Mouse (Mus musculus) ES-Bruce4 (cell line): ENCODE results near the gene Arpc4. TPM values are rescaled to one million over a fixed set of nuclear protein-coding genes. Genes with fewer than 3 reads are reported as not detected.

Experiments used
- H3K27ac ChIP-seq: 2 replicates; pipeline ENCODE4 v1.5.1; 2012; ENCODE audit warnings: low read length, inconsistent platforms; ENCODE audit not compliant: insufficient read depth
- H3K27me3 ChIP-seq: 2 replicates; pipeline ENCODE4 v1.6.1; 2012; ENCODE audit warnings: mild to moderate bottlenecking, low read length, inconsistent platforms; ENCODE audit not compliant: control insufficient read depth, poor library complexity, insufficient read depth, severe bottlenecking
- H3K36me3 ChIP-seq: 2 replicates; pipeline ENCODE4 v1.6.1; 2012; ENCODE audit warnings: inconsistent platforms, mild to moderate bottlenecking, low read length, moderate library complexity; ENCODE audit not compliant: control insufficient read depth, poor library complexity, insufficient read depth, severe bottlenecking
- H3K4me1 ChIP-seq: one replicate; pipeline ENCODE4 v1.8.1; 2011; ENCODE audit warnings: low read length; ENCODE audit not compliant: control insufficient read depth, insufficient read depth
- H3K4me3 ChIP-seq: 2 replicates; pipeline ENCODE4 v1.5.1; 2011; ENCODE audit warnings: low read depth, mild to moderate bottlenecking, low read length
- H3K9ac ChIP-seq: 2 replicates; pipeline ENCODE4 v1.6.1; 2012; ENCODE audit warnings: low read depth, mild to moderate bottlenecking, inconsistent platforms; ENCODE audit not compliant: poor library complexity, severe bottlenecking
- H3K9me3 ChIP-seq: replicated peaks from 2 replicates; pipeline ENCODE4 v1.6.1; 2012; ENCODE audit warnings: mild to moderate bottlenecking, low read length, inconsistent platforms; ENCODE audit not compliant: control insufficient read depth, poor library complexity, insufficient read depth, severe bottlenecking
- CTCF ChIP-seq: IDR thresholded peaks from one replicate; pipeline ENCODE4 v1.8.1; 2011; ENCODE audit warnings: low read depth, low read length
- EP300 ChIP-seq: IDR thresholded peaks from 2 replicates; pipeline ENCODE4 v1.6.1; 2011; ENCODE audit warnings: low read depth, low read length; ENCODE audit not compliant: insufficient read depth
- POLR2A ChIP-seq: IDR thresholded peaks from one replicate; pipeline ENCODE4 v1.8.1; 2011; ENCODE audit warnings: low read length; ENCODE audit not compliant: insufficient read depth
- polyA plus RNA-seq: library from polyadenylated mRNA; stranded (reverse); fragments of >200 nt; gene quantifications from 2 replicates; pipeline ENCODE4 v1.2.4, GENCODE M21; 2011; ENCODE audit warnings: low read depth; ENCODE audit not compliant: missing spikeins, insufficient read depth, insufficient read length

Arpc4 gene
- polyA plus RNA-seq, 1 experiment: 120 TPM

DNA sequence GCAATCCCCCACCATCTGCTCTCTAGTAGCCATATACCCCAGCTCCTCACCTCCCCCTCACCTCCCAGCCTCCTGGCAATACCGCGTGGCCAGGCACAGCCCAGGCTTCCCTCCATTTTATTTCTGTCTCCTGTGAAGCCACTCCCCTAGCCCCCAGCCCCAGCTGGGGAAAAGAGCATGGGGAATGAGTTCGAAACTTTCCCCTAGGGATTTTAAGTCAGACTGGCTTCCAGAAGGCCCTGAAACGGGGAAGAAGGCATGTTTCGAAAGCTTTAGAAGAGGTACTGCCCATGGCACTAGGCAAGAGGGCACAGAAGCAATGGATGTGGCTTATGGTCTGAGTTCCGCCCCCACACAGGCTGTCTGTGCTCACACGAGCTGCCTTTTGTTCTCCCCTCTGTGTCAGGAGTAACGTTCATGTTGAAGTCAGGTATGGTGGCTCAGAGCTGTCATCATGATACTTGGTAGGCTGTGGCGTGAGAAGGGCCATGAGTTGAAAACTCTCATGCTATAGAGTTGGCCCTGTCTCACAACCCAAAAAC, 57.8 kb downstream of the Arpc4 start, which contains the start of gene Cidec:
Cidec (minus strand) TSS at position 97 of the 542 bp plus-strand sequence.
- no peaks in the 10 kb centered on the region for H3K4me1 ChIP-seq
- no peaks in the 10 kb centered on the region for H3K9me3 ChIP-seq
- H3K36me3 ChIP-seq: no peaks in the 10 kb centered on the region
- H3K27ac ChIP-seq: no peak within 1 kb of the TSS
- no peaks in the 10 kb centered on the region for H3K27me3 ChIP-seq
- H3K4me3 ChIP-seq: no peak within 1 kb of the TSS
- H3K9ac ChIP-seq: no peak within 1 kb of the TSS
- TF ChIP-seq EP300: no peak
- no peak for TF ChIP-seq POLR2A
- TF ChIP-seq CTCF: no peak

- Histone ChIP-seq H3K27me3 (no peaks in the 10 kb centered on the region), H3K4me1 (no peaks in the 10 kb centered on the region), H3K36me3 (no peaks in the 10 kb centered on the region), H3K9ac (no peak overlapping the region), H3K9me3 (no peaks in the 10 kb centered on the region), H3K27ac (no peak overlapping the region), H3K4me3 (no peak overlapping the region)
- TF ChIP-seq EP300: no peak
- no peak for TF ChIP-seq CTCF
- no peak for TF ChIP-seq POLR2A
These were observed 59.2 kb downstream of the Arpc4 start for GRCm38 (mm10) chr6:113437135-113437534.

- no peak overlapping the region for H3K9ac ChIP-seq
- no peaks in the 10 kb centered on the region for H3K4me1 ChIP-seq
- no peaks in the 10 kb centered on the region for H3K27me3 ChIP-seq
- H3K27ac ChIP-seq: no peak overlapping the region
- no peaks in the 10 kb centered on the region for H3K36me3 ChIP-seq
- TF ChIP-seq POLR2A: no peak
- no peak for TF ChIP-seq CTCF
- TF ChIP-seq EP300: no peak
- H3K4me3 ChIP-seq: no peak overlapping the region
- H3K9me3 ChIP-seq: no peaks in the 10 kb centered on the region
These were observed 61.0 kb downstream of the Arpc4 start for GRCm38 (mm10) chr6:113438721-113439430.

Other genes starting within 250 kb of the Arpc4 start
- gene Lhfpl4, start 182.7 kb upstream of the Arpc4 start, polyA plus RNA-seq: 1.7 and 2.5 TPM in 2 replicates
- gene Mtmr14, start 140.3 kb upstream of the Arpc4 start, polyA plus RNA-seq: 58.8 and 62.4 TPM in 2 replicates
- 3.7 and 5.3 TPM in 2 replicates for gene Cpne9, start 95.8 kb upstream of the Arpc4 start, polyA plus RNA-seq
- gene Brpf1, start 71.0 kb upstream of the Arpc4 start, polyA plus RNA-seq: 26.7 and 27.0 TPM in 2 replicates
- 24.2 and 26.8 TPM in 2 replicates for gene Ogg1, start 51.1 kb upstream of the Arpc4 start, polyA plus RNA-seq
- 7.6 and 7.7 TPM in 2 replicates for gene Camk1, start 34.1 kb upstream of the Arpc4 start, polyA plus RNA-seq
- gene Tada3, start 232 bp upstream of the Arpc4 start, polyA plus RNA-seq: 41.0 and 41.4 TPM in 2 replicates
- gene Ttll3, start 11.1 kb downstream of the Arpc4 start, polyA plus RNA-seq: 2.9 and 3.8 TPM in 2 replicates
- 13.8 and 32.6 TPM in 2 replicates for gene Rpusd3, start 41.2 kb downstream of the Arpc4 start, polyA plus RNA-seq
- not detected in 2 replicates for gene Cidec, start 57.6 kb downstream of the Arpc4 start, polyA plus RNA-seq
- gene Jagn1, start 64.5 kb downstream of the Arpc4 start, polyA plus RNA-seq: 30.0 and 34.3 TPM in 2 replicates
- 3.1 and 4.9 TPM in 2 replicates for gene Il17re, start 80.4 kb downstream of the Arpc4 start, polyA plus RNA-seq
- gene Il17rc, start 93.3 kb downstream of the Arpc4 start, polyA plus RNA-seq: 3.3 TPM in 2 replicates
- 23.2 and 30.7 TPM in 2 replicates for gene Creld1, start 105.2 kb downstream of the Arpc4 start, polyA plus RNA-seq
- gene Prrt3, start 123.8 kb downstream of the Arpc4 start, polyA plus RNA-seq: 0.51 TPM in 1 of 2 replicates, not detected in the other
- gene Emc3, start 153.5 kb downstream of the Arpc4 start, polyA plus RNA-seq: 28.4 and 33.5 TPM in 2 replicates
- 76.2 and 85.4 TPM in 2 replicates for gene Fancd2, start 153.6 kb downstream of the Arpc4 start, polyA plus RNA-seq
- gene Fancd2os, start 222.6 kb downstream of the Arpc4 start, polyA plus RNA-seq: not detected in 2 replicates
- 96.3 and 105 TPM in 2 replicates for gene Brk1, start 226.7 kb downstream of the Arpc4 start, polyA plus RNA-seq
- gene Vhl, start 245.8 kb downstream of the Arpc4 start, polyA plus RNA-seq: 12.9 and 22.0 TPM in 2 replicates